Mouse (Mus musculus) testis, adult 2 months (tissue): ENCODE measurements at regions not wholly inside any gene's neighbourhood (a gene's known extent, or its start where the extent isn't known, plus 50 kb on each side); places are given as distances from the start of the nearest gene placed in this dataset.

Source experiments
- H3K27ac ChIP-seq: fragments of 200-500 bp; 2 replicates; pipeline ENCODE4 v1.5.1; 2012; ENCODE audit warnings: low read depth, low read length; ENCODE audit not compliant: control insufficient read depth, insufficient read depth
- H3K27me3 ChIP-seq: fragments of 200-500 bp; 2 replicates; pipeline ENCODE4 v1.6.1; 2012; ENCODE audit warnings: mild to moderate bottlenecking, low read length, moderate library complexity; ENCODE audit not compliant: control insufficient read depth, insufficient read depth
- H3K36me3 ChIP-seq: fragments of 200-500 bp; 2 replicates; pipeline ENCODE4 v1.6.1; 2012; ENCODE audit warnings: mild to moderate bottlenecking, low read length; ENCODE audit not compliant: control insufficient read depth, insufficient read depth
- H3K4me1 ChIP-seq: fragments of 200-500 bp; 2 replicates; pipeline ENCODE4 v1.6.1; 2012; ENCODE audit warnings: low read length; ENCODE audit not compliant: control insufficient read depth, insufficient read depth
- H3K4me3 ChIP-seq: fragments of 200-500 bp; 2 replicates; pipeline ENCODE4 v1.5.1; 2012; ENCODE audit warnings: low read depth, mild to moderate bottlenecking, low read length, moderate library complexity, mixed read lengths; ENCODE audit not compliant: control insufficient read depth
- CTCF ChIP-seq: fragments of 200-500 bp; IDR thresholded peaks from 2 replicates; pipeline ENCODE4 v1.5.1; 2012; ENCODE audit warnings: low read depth, mild to moderate bottlenecking, inconsistent platforms, low read length, moderate library complexity; ENCODE audit not compliant: control insufficient read depth, insufficient read depth, insufficient replicate concordance
- POLR2A ChIP-seq: fragments of 200-500 bp; IDR thresholded peaks from 2 replicates; pipeline ENCODE4 v1.6.1; 2012; ENCODE audit warnings: low read depth, mild to moderate bottlenecking, inconsistent platforms, low read length, moderate library complexity; ENCODE audit not compliant: control insufficient read depth

GRCm38 (mm10) chr15:11712481-11713274 is 194.4 kb downstream of the Npr3 start:
- Histone ChIP-seq H3K4me1 (no peaks in the 10 kb centered on the region), H3K4me3 (no peak overlapping the region), H3K36me3 (no peaks in the 10 kb centered on the region), H3K27me3 (no peaks in the 10 kb centered on the region), H3K27ac (no peak overlapping the region)
- TF ChIP-seq POLR2A (no peak), CTCF (no peak)

GRCm38 (mm10) chr15:11701246-11701645 is 205.8 kb downstream of the Npr3 start:
- H3K36me3 ChIP-seq = no peaks in the 10 kb centered on the region
- TF ChIP-seq POLR2A (no peak), CTCF (no peak)
- H3K27me3 ChIP-seq = no peaks in the 10 kb centered on the region
- no peaks in the 10 kb centered on the region for H3K4me1 ChIP-seq
- no peak overlapping the region for H3K4me3 ChIP-seq
- H3K27ac ChIP-seq = no peak overlapping the region

- Histone ChIP-seq H3K27me3 (no peaks in the 10 kb centered on the region), H3K4me3 (no peak overlapping the region), H3K4me1 (no peaks in the 10 kb centered on the region), H3K36me3 (no peaks in the 10 kb centered on the region), H3K27ac (no peak overlapping the region)
- TF ChIP-seq POLR2A (no peak), CTCF (no peak)
These were observed 207.2 kb downstream of the Npr3 start for GRCm38 (mm10) chr15:11699929-11700328.

- no peaks in the 10 kb centered on the region for H3K27me3 ChIP-seq
- no peaks in the 10 kb centered on the region for H3K36me3 ChIP-seq
- no peak overlapping the region for H3K27ac ChIP-seq
- no peaks in the 10 kb centered on the region for H3K4me1 ChIP-seq
- H3K4me3 ChIP-seq = no peak overlapping the region
- TF ChIP-seq CTCF = no peak
- no peak for TF ChIP-seq POLR2A
These were observed 210.0 kb downstream of the Npr3 start for GRCm38 (mm10) chr15:11697060-11697459.

- Histone ChIP-seq H3K4me3 (no peak overlapping the region), H3K4me1 (no peaks in the 10 kb centered on the region), H3K27ac (no peak overlapping the region), H3K36me3 (no peaks in the 10 kb centered on the region), H3K27me3 (no peaks in the 10 kb centered on the region)
- TF ChIP-seq POLR2A (no peak), CTCF (no peak)
These were observed 213.3 kb downstream of the Npr3 start for GRCm38 (mm10) chr15:11693772-11694270.

- H3K4me1 ChIP-seq = no peaks in the 10 kb centered on the region
- TF ChIP-seq CTCF (no peak), POLR2A (no peak)
- H3K27me3 ChIP-seq = no peaks in the 10 kb centered on the region
- no peak overlapping the region for H3K27ac ChIP-seq
- H3K4me3 ChIP-seq = no peak overlapping the region
- H3K36me3 ChIP-seq = no peaks in the 10 kb centered on the region
These were observed 242.2 kb downstream of the Npr3 start for GRCm38 (mm10) chr15:11664839-11665379.

GRCm38 (mm10) chr15:11655168-11655567 is 251.9 kb downstream of the Npr3 start:
- no peak overlapping the region for H3K4me3 ChIP-seq
- no peak overlapping the region for H3K27ac ChIP-seq
- no peaks in the 10 kb centered on the region for H3K27me3 ChIP-seq
- TF ChIP-seq POLR2A (no peak), CTCF (no peak)
- no peaks in the 10 kb centered on the region for H3K4me1 ChIP-seq
- no peaks in the 10 kb centered on the region for H3K36me3 ChIP-seq
